ENCODE assay signal across 9 mouse cellular contexts in genomic region chr4:133774570-133775554, GRCm38 (mm10). TPM values are rescaled to one million over a fixed set of nuclear protein-coding genes. Genes with fewer than 3 reads are reported as not detected.
DNase-seq lines count a peak whose midpoint lies in the region; ATAC-seq and TF ChIP-seq lines count a peak whose summit lies in the region.
"Had no signal": no experiment of that assay in that cellular context is flagged by ENCODE, and none has a peak within 500 bp of the region (broad histone marks: within the 10 kb centered on the region; RNA-seq: fewer than 3 reads in every experiment).

No protein-coding gene starts in this region.

- no peaks in the 10 kb centered on the region for H3K4me1 ChIP-seq in intestine, embryonic 16.5 days (ENCODE audit: control insufficient read depth, insufficient read depth, low read length)
- no peaks in the 10 kb centered on the region for H3K4me1 ChIP-seq in intestine, embryonic 15.5 days (replicated peaks)
- no peaks in the 10 kb centered on the region for H3K4me1 ChIP-seq in embryonic fibroblast, embryonic 13.5 days (ENCODE audit: control insufficient read depth, insufficient read depth, low read length)
- H3K4me1 ChIP-seq: liver, embryonic 13.5 days had no signal

- H3K27me3 ChIP-seq in intestine, embryonic 16.5 days (replicated peaks; ENCODE audit: control insufficient read depth, insufficient read depth, low read length) = no peaks in the 10 kb centered on the region
- H3K27me3 ChIP-seq in intestine, embryonic 15.5 days (replicated peaks) = no peaks in the 10 kb centered on the region
- H3K27me3 ChIP-seq: liver, embryonic 13.5 days had no signal

- peak; percentile 59; the same call in 1 of the 2 replicates for TF ChIP-seq CTCF in embryonic fibroblast, embryonic 13.5 days (IDR thresholded peaks at IDR 0.05; ENCODE audit: borderline replicate concordance, insufficient read depth, low read length)

- DNase-seq in adrenal gland, adult (ENCODE audit: inconsistent age in 2 of 2, low spot score in 1 of 2) = peak; percentile 89 to 94
- peak; percentile 85 to 86 for DNase-seq in heart, postnatal 10 days
- DNase-seq in left cerebral cortex, postnatal 36 days (ENCODE audit: low spot score in 2 of 2) = peak; percentile 53 to 68
- peak; percentile 81 for DNase-seq in ovary, postnatal 36 days (ENCODE audit: low spot score)
- peak; percentile 70 for DNase-seq in urinary bladder, postnatal 25 days (ENCODE audit: low spot score)
- DNase-seq: liver, embryonic 13.5 days had no signal

- H3K4me3 ChIP-seq in intestine, embryonic 16.5 days (ENCODE audit: low read length) = no peak overlapping the region
- no peak overlapping the region for H3K4me3 ChIP-seq in intestine, embryonic 15.5 days (replicated peaks)
- no peak overlapping the region for H3K4me3 ChIP-seq in embryonic fibroblast, embryonic 13.5 days (ENCODE audit: insufficient read depth, low read length)
- H3K4me3 ChIP-seq: liver, embryonic 13.5 days had no signal

- H3K27ac ChIP-seq in intestine, embryonic 16.5 days (ENCODE audit: low read length) = no peak overlapping the region
- H3K27ac ChIP-seq in intestine, embryonic 15.5 days = no peak overlapping the region
- no peak overlapping the region for H3K27ac ChIP-seq in embryonic fibroblast, embryonic 13.5 days (ENCODE audit: insufficient read depth, low read length)
- H3K27ac ChIP-seq: liver, embryonic 13.5 days had no signal

- H3K9me3 ChIP-seq in intestine, embryonic 16.5 days (ENCODE audit: control insufficient read depth, low read length) = no peaks in the 10 kb centered on the region
- H3K9me3 ChIP-seq in intestine, embryonic 15.5 days = no peaks in the 10 kb centered on the region
- H3K9me3 ChIP-seq: liver, embryonic 13.5 days had no signal

- H3K36me3 ChIP-seq in intestine, embryonic 16.5 days (ENCODE audit: control insufficient read depth, insufficient read depth, low read length) = no peaks in the 10 kb centered on the region
- no peaks in the 10 kb centered on the region for H3K36me3 ChIP-seq in intestine, embryonic 15.5 days
- H3K36me3 ChIP-seq: liver, embryonic 13.5 days had no signal

- no peak for TF ChIP-seq POLR2A in embryonic fibroblast, embryonic 13.5 days (IDR thresholded peaks at IDR 0.05; ENCODE audit: low read depth, low read length)

- H3K9ac ChIP-seq in intestine, embryonic 16.5 days (ENCODE audit: low read depth, low read length) = no peak overlapping the region
- no peak overlapping the region for H3K9ac ChIP-seq in intestine, embryonic 15.5 days
- H3K9ac ChIP-seq: liver, embryonic 13.5 days had no signal

- ATAC-seq in intestine, embryonic 16.5 days = peak; percentile 31; the same call in 1 of the 2 replicates
- ATAC-seq in intestine, embryonic 15.5 days = no peak

- intact Hi-C loops in heart, postnatal 10 days (cut with DNase I) = loop anchor here (1.0 kb wide), 1 partner anchor 103 kb away; the partner anchor contains the start of gene Pigv
- intact Hi-C loops in left cerebral cortex, postnatal 36 days (cut with DNase I) = no loop called here

- 80% methylated on average over 21 of the region's 21 CpGs for WGBS in intestine, embryonic 16.5 days
- 78% methylated on average over 21 of the region's 21 CpGs for WGBS in intestine, embryonic 15.5 days

- H3K4me2 ChIP-seq in intestine, embryonic 16.5 days (ENCODE audit: low read depth, low read length) = no peak overlapping the region
- H3K4me2 ChIP-seq in intestine, embryonic 15.5 days (replicated peaks) = no peak overlapping the region
- H3K4me2 ChIP-seq: liver, embryonic 13.5 days had no signal

RNA-seq across cellular contexts. Expression of gene Arid1a, which starts 18.3 kb away (rescaled TPM):
- 17.8 and 18.5 TPM in 2 replicates for polyA plus RNA-seq in intestine, embryonic 16.5 days (2015; fragmentation: Nextera tagmentation; extraction: Ambion mirVana)
- 21.6 and 24.9 TPM in 2 replicates for polyA plus RNA-seq in intestine, embryonic 15.5 days (2015; fragmentation: Nextera tagmentation; extraction: Ambion mirVana)
- polyA plus RNA-seq in embryonic fibroblast, embryonic 13.5 days (2011; ENCODE audit: insufficient read length, low read depth, missing spikeins) = 43.9 and 52.1 TPM in 2 replicates
- 10 to 100 TPM; 55.3 to 61.9 TPM for total RNA-seq in heart, postnatal 10 days (2021)
- 10 to 100 TPM; 76.5 to 96.1 TPM for total RNA-seq in left cerebral cortex, postnatal 36 days (2021)
